Mouse (Mus musculus) kidney, embryonic 15.5 days (tissue): ENCODE measurements around the gene Siah3. TPM values are rescaled to one million over a fixed set of nuclear protein-coding genes. Genes with fewer than 3 reads are reported as not detected.

ENCODE experiments used
- ATAC-seq: fragments of 200-750 bp; cut with Nextera tagmentation; replicated peaks from 2 replicates; pipeline ENCODE4 v1.8.0; 2017; ENCODE audit warnings: moderate TSS enrichment; ENCODE audit not compliant: low FRiP score
- H3K27ac ChIP-seq: fragments of 300-500 bp; sonication (generic); 2 replicates; pipeline ENCODE4 v1.5.1; 2015; ENCODE audit warnings: mild to moderate bottlenecking, inconsistent platforms
- H3K27me3 ChIP-seq: fragments of 300-500 bp; sonication (generic); 2 replicates; pipeline ENCODE4 v1.6.1; 2015; ENCODE audit warnings: inconsistent platforms
- H3K36me3 ChIP-seq: fragments of 300-500 bp; sonication (generic); 2 replicates; pipeline ENCODE4 v1.6.1; 2015; ENCODE audit warnings: inconsistent platforms
- H3K4me1 ChIP-seq: fragments of 300-500 bp; sonication (generic); 2 replicates; pipeline ENCODE4 v1.6.1; 2015; ENCODE audit warnings: inconsistent platforms
- H3K4me2 ChIP-seq: fragments of 300-500 bp; sonication (generic); 2 replicates; pipeline ENCODE4 v1.6.1; 2015; ENCODE audit warnings: moderate library complexity, mild to moderate bottlenecking, inconsistent platforms
- H3K4me3 ChIP-seq: fragments of 300-500 bp; sonication (generic); replicated peaks from 2 replicates; pipeline ENCODE4 v1.5.1; 2015; ENCODE audit warnings: mild to moderate bottlenecking, inconsistent platforms
- H3K9ac ChIP-seq: fragments of 300-500 bp; sonication (generic); 2 replicates; pipeline ENCODE4 v1.6.1; 2015; ENCODE audit warnings: mild to moderate bottlenecking, inconsistent platforms
- H3K9me3 ChIP-seq: fragments of 300-500 bp; sonication (generic); replicated peaks from 2 replicates; pipeline ENCODE4 v1.6.1; 2016; ENCODE audit warnings: inconsistent platforms
- WGBS: fragments of 180-500 bp; shearing (Covaris S2); methylation state at CpG from one replicate; pipeline ENCODE4 v1.1.7; 2015; ENCODE audit warnings: mixed read lengths; 5-methylcytosine and 5-hydroxymethylcytosine counted together
- polyA plus RNA-seq: library from polyadenylated mRNA; unstranded; fragments of >200 nt; fragmentation: Nextera tagmentation; extraction: Ambion mirVana; gene quantifications from 2 replicates; pipeline ENCODE4 v1.2.1, GENCODE M21; 2015

The Siah3 gene
- polyA plus RNA-seq, 1 experiment from 2014 or later = 0.19 TPM

GRCm38 (mm10) chr14:75530815-75531353, 75.1 kb downstream of the Siah3 start:
- 77% methylated on average over 7 of the region's 7 CpGs for WGBS
- no peak for ATAC-seq
- H3K4me1 ChIP-seq = peaks cover 14% of the 10 kb centered on the region

GRCm38 (mm10) chr14:75539205-75539604, 83.4 kb downstream of the Siah3 start:
- Histone ChIP-seq H3K4me2 (no peak overlapping the region), H3K27me3 (no peaks in the 10 kb centered on the region), H3K4me1 (peaks cover 36% of the 10 kb centered on the region), H3K9ac (no peak overlapping the region), H3K9me3 (no peaks in the 10 kb centered on the region), H3K4me3 (no peak overlapping the region), H3K27ac (no peak overlapping the region), H3K36me3 (no peaks in the 10 kb centered on the region)
- ATAC-seq = no peak
- 39% methylated on average over 2 of the region's 2 CpGs for WGBS

More at GRCm38 (mm10) chr14:75530815-75531353, 75.1 kb downstream of the Siah3 start:
- Histone ChIP-seq H3K36me3 (no peaks in the 10 kb centered on the region), H3K9ac (no peak overlapping the region), H3K27ac (no peak overlapping the region), H3K27me3 (no peaks in the 10 kb centered on the region), H3K9me3 (no peaks in the 10 kb centered on the region), H3K4me3 (no peak overlapping the region), H3K4me2 (no peak overlapping the region)

- H3K4me1 ChIP-seq = peaks cover 36% of the 10 kb centered on the region
- no peak overlapping the region for H3K4me3 ChIP-seq
- H3K27ac ChIP-seq = peak overlapping the region; percentile 77
- no peaks in the 10 kb centered on the region for H3K27me3 ChIP-seq
- no peaks in the 10 kb centered on the region for H3K9me3 ChIP-seq
- no peaks in the 10 kb centered on the region for H3K36me3 ChIP-seq
- no peak overlapping the region for H3K9ac ChIP-seq
- 66% methylated on average over 17 of the region's 17 CpGs for WGBS
- peak; percentile 43; the same call in 1 of the 2 replicates for ATAC-seq
- H3K4me2 ChIP-seq = peak overlapping the region; percentile 14; the same call in 1 of the 2 replicates
These were observed 84.6 kb downstream of the Siah3 start for GRCm38 (mm10) chr14:75540216-75540995.

- Histone ChIP-seq H3K9me3 (no peaks in the 10 kb centered on the region), H3K4me3 (no peak overlapping the region), H3K4me2 (peak overlapping the region; percentile 14; the same call in 1 of the 2 replicates), H3K27me3 (no peaks in the 10 kb centered on the region), H3K4me1 (peaks cover 36% of the 10 kb centered on the region), H3K9ac (no peak overlapping the region), H3K27ac (peak overlapping the region; percentile 77), H3K36me3 (no peaks in the 10 kb centered on the region)
- ATAC-seq = 0 out of 2 replicates have a peak, but pooled peaks have one; percentile 24
- 18% methylated on average over 5 of the region's 5 CpGs for WGBS
These were observed 85.2 kb downstream of the Siah3 start for GRCm38 (mm10) chr14:75540996-75541350.

GRCm38 (mm10) chr14:75541731-75542130, 85.9 kb downstream of the Siah3 start:
- peak; percentile 43; the same call in 1 of the 2 replicates for ATAC-seq
- no peaks in the 10 kb centered on the region for H3K27me3 ChIP-seq
- 21% methylated on average over 8 of the region's 8 CpGs for WGBS
- H3K36me3 ChIP-seq = no peaks in the 10 kb centered on the region
- H3K9me3 ChIP-seq = no peaks in the 10 kb centered on the region
- no peak overlapping the region for H3K4me3 ChIP-seq
- no peak overlapping the region for H3K9ac ChIP-seq
- H3K4me1 ChIP-seq = peaks cover 31% of the 10 kb centered on the region
- no peak overlapping the region for H3K4me2 ChIP-seq
- peak overlapping the region; percentile 77 for H3K27ac ChIP-seq

GRCm38 (mm10) chr14:75561577-75562331, 106.0 kb downstream of the Siah3 start:
- peaks cover 4% of the 10 kb centered on the region; the same call in 1 of the 2 replicates for H3K4me1 ChIP-seq
- H3K9me3 ChIP-seq = no peaks in the 10 kb centered on the region
- no peaks in the 10 kb centered on the region for H3K36me3 ChIP-seq
- no peak for ATAC-seq
- WGBS = 49% methylated on average over 9 of the region's 9 CpGs
- no peaks in the 10 kb centered on the region for H3K27me3 ChIP-seq
- no peak overlapping the region for H3K4me2 ChIP-seq
- H3K9ac ChIP-seq = no peak overlapping the region
- H3K27ac ChIP-seq = no peak overlapping the region
- no peak overlapping the region for H3K4me3 ChIP-seq

- Histone ChIP-seq H3K4me2 (no peak overlapping the region), H3K4me1 (peaks cover 4% of the 10 kb centered on the region; the same call in 1 of the 2 replicates), H3K9me3 (no peaks in the 10 kb centered on the region), H3K4me3 (no peak overlapping the region), H3K36me3 (no peaks in the 10 kb centered on the region), H3K27me3 (no peaks in the 10 kb centered on the region), H3K9ac (no peak overlapping the region), H3K27ac (no peak overlapping the region)
- WGBS = 65% methylated on average over 14 of the region's 14 CpGs
- ATAC-seq = no peak
These were observed 109.9 kb downstream of the Siah3 start for GRCm38 (mm10) chr14:75565534-75566140.

- Histone ChIP-seq H3K9ac (no peak overlapping the region), H3K4me2 (no peak overlapping the region), H3K4me1 (peaks cover 4% of the 10 kb centered on the region; the same call in 1 of the 2 replicates), H3K9me3 (no peaks in the 10 kb centered on the region), H3K27me3 (no peaks in the 10 kb centered on the region), H3K36me3 (no peaks in the 10 kb centered on the region), H3K27ac (no peak overlapping the region), H3K4me3 (no peak overlapping the region)
- WGBS = 88% methylated on average over 3 of the region's 3 CpGs
- no peak for ATAC-seq
These were observed 110.5 kb downstream of the Siah3 start for GRCm38 (mm10) chr14:75566303-75566702.

GRCm38 (mm10) chr14:75579010-75579409, 123.2 kb downstream of the Siah3 start:
- Histone ChIP-seq H3K36me3 (no peaks in the 10 kb centered on the region), H3K9ac (no peak overlapping the region), H3K4me2 (no peak overlapping the region), H3K27me3 (no peaks in the 10 kb centered on the region), H3K27ac (no peak overlapping the region), H3K4me1 (no peaks in the 10 kb centered on the region), H3K9me3 (no peaks in the 10 kb centered on the region), H3K4me3 (no peak overlapping the region)
- 87% methylated on average over 6 of the region's 6 CpGs for WGBS
- ATAC-seq = no peak
